Mouse (Mus musculus) layer of hippocampus, postnatal 36 days (tissue): Measurements from ENCODE around the gene Kank1. TPM values are rescaled to one million over a fixed set of nuclear protein-coding genes. Genes with fewer than 3 reads are reported as not detected.

Experiments
- DNase-seq, 2 experiments: peaks; one replicate each; pipeline ENCODE4 v3.0.0; 2022
- total RNA-seq, 2 experiments: library from RNA; stranded (reverse); gene quantifications; 2 replicates each; pipeline ENCODE4 v1.2.3; 2021

Kank1 gene
- 10 to 100 TPM; 21.7 to 24.8 TPM for total RNA-seq

DNA sequence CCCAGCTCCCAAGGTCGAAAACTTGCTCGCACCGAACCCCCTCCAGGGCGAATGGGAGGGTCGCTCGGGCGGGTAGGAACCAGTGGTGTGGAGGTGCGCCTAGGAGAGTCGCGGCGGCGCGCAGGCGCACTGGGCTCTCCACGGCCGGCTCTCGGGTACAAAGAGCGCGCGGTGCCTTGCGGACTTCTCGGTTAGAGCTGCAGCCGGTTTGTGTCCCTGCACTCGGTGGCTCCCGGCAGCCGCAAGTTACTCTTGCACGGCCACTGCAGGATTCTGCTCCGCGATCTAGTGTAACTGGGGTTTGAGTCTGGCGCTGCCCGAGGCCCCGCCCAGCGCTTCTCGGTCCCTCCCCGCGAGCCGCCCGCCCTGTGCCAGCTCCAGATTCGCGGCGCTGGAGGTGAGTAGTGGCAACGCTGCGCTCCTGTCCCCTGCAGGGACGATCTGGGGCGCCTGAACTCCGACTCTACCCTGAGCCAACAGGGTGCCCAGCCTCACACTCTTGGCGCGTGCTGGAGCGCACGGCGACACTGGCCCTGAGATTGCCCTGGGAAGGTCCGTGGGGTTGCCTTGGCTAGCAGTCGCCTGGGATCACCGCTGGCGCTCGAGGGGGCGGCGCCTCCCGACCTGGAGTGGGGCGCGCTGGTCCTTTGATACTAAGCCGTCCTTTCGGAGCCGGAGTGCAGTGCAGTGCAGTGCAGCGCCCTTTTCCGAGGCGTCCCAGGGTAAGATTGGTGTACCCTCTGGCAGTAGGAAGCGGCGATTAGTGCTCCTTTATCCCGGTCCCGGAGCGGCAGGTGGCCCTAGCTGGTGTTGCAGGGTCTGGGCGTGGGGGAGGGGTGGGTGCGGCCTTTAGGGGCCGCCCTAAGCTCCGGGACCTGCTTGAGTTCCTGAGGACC lies at the start of gene Kank1:
TSS of gene Kank1 (plus strand) at position 380 of the 896 bp plus-strand sequence.
- peak; percentile 64 to 67 for DNase-seq

DNA sequence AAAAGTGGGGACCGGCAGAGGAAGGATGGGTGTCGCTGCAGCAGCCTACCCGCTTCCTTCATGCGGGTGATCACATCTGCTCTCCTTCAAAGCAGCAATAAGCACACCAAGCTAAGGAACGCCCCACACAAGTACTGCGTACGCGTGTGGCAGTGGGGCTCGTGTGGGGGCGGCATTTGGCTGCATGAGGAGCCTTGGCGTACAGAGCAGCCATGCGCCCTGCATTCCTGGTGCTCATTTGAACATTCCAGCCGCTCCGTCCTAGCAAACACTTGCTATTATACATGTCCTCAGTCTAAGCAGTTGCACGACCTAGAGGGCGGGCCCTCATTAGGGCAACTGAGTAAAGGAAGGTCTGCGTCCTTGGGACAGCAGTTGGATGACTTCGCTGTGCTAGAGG lies 49.1 kb upstream of the Kank1 start:
- peak in 1 of 2 experiments; percentile 11 for DNase-seq

DNA sequence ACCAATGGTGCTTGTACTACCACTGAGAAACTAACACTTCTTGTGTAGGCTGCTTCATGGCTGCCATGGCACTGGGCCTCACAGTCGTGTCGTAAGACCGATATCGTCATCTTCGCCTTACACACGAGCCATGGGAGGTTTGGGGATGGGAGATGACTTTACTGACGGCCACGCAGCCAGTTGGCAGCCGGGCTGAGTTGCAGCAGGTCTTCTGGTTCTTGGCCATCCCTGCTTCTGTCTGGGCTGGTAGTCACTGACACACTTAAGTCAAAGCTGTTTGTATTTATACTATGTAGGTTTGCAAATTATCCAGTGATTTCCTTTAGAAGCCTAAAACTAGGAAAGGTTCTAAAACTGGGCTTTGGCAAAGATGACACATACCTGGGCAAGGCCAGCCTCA lies 43.0 kb upstream of the Kank1 start:
- no peak for DNase-seq

DNA sequence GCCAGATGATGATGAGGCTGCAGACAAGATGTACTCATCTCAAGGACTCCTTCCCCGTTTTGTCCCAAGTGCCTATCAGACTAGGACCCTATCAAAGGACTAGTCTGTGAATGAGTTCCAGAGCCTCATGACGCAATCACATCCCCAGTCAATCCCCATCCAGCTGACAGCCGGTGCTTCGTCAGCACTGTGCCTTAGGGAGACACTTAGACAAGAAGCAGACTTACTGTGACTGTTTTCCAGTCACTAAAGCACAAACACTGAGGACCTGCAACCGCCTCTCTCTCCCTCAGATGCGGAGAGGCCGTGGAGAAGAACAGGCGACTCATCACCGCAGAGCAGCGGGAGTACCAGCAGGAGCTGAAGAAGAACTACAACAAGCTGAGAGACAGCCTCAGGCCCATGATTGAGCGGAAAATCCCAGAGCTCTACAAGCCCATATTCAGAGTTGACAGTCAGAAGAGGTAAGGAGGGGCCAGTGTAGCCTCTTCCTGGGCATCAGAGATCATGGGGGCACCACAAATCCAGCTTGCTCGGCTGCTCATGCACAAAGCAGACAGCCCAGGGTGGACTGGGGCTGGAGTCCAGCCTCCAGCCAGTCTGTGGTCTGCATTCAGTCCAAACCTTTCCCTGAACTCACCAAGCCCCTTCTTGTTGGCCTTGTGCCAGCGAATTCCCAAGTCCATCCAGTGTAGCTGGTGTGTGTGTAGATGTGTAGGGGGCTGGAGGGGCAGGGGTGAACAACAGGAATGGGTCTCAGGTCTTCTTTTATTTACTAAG lies 36.5 kb upstream of the Kank1 start:
- DNase-seq: no peak

DNA sequence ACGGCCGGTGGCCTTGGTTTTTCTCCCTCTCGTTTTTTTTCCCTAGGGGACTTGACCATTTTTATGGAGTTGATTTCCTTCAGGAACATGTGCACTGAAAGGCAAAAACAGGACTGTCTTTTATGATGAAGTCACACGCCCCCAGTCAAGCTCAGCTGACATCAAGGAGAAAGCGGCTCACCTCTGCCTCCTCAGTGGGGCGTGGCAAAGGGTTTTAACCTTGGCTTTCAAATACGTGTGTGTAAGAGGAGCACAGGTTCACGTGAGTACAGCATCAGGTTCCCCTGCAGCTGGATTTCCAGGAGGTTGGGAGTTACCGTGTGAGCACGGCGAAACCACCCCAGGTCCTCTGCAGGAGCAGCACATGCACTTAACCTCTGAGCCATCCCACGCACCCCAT lies 33.7 kb upstream of the Kank1 start:
- DNase-seq: no peak

DNA sequence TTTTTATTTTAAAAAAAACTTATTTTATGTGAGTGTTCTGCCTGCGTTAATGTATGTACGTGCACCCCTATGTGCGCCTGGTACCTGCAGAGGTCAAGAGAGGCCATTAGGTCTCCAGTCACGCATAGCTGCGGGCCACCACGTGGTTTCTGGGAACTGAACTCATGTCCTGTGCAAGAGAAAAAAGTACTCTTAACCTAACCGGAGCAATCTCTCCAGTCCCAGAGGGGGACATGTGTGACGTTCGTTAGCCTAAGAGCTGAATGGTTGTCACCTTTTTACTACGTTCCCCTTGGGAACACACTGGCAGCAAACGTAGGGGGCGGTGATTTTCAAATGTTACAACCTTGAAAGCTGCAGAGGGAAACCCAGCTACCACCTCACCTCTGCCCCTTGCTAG lies 29.8 kb upstream of the Kank1 start:
- DNase-seq: no peak

DNA sequence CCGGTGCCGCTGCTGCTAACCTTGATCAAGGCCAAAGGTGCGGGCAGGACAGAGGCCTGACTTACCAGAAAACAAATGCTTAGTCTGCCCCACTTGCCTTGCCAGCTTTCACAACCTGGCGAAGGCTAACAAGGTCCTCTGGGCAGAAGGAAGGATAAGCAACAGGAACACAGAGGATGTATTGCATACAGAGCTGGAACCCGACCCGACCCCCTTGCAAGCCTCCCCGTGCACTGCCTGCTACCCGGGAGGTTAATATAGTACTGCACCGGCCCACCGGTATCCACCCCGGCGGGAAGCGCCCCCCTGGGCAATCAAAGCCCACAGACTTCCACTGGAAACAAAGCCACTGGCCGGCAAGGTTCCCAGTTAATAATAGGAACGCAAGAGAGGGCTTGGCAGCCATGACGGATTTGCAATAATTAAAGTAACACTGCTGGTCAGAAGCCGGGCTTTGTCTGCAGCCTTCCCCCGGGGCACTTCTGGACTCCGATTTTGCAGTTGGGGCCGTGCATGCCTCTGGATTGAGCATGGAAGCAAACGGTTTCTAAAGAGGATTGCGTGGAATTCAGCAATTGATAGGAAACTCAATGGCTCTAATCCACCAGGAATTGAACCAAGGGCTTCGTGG lies 28.9 kb upstream of the Kank1 start:
- peak; percentile 3 to 27 for DNase-seq

DNA sequence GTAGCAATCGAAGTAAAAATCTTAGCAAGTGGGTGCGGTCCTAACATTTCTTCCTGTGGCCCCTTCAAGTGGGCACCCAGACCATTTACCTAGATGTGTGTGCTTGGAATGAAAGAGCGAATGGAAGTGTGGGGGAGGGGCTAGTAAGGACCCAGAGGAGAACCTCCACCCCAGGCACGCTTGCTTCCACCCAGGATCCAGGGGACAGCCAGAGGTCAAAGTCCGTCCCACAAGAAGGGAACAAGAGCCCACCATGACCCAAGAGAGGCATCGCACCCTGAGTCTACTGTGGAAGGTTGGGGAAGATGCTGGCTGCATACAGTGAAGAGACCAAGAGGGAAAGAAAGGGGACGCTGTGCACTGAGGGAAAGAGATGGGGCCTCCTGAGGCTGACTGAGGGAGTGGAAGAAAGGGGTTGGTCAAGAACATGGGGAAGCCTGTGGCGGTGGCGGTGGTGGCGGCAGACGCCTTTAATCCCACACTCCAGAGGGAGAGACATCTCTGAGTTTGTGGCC lies 28.1 kb upstream of the Kank1 start:
- no peak for DNase-seq

DNA sequence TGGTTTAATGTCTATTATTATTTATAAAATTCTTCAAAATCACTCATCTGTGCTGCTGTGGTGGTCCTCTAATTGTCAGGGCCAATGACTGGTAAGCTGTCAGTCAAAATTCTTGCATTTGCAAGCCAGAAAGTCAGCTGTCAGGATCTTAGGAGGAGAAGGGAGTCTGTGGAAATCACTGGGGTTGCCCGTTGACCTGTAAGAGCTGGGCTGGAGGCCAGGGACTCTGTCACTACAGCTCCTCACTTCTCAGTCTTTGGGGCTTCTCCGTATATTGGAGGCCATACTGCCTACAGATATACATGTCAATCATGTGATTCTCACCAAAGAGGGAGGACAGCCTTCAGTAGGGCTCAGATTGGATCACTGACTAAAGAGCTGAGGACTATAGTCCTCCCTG lies 16.2 kb upstream of the Kank1 start:
- DNase-seq: no peak

DNA sequence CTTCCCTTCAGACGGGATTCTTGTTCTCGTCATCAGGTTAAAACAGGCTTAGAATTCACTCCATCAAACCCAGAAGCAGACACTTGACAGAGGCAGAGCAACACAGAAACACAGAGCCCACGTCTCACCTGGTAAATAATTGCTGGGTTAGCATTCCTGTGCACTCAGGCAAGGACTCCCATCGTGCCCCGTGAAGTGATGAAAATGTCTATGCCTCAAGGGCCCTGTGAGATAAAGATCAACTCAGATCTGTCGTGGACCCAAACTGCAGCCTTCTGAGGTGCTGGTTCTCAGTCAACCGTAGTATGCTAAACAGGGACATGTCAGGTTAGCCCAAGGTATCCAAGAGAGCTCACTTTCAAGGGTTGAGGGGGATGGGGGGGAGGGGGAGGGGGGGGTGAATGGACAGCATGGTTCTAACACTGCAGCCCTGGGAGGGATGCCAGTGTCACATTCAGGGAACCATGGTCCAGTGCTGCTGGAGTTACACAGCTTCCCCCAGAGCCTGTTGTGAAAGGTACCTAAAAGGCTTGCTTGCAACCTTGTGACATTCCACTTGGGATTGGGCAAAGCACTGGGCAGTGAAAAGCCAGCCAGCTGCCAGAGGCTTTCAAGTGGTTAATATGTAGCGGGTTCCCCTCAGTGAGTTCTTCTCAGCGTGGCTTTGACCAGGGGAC lies 14.7 kb upstream of the Kank1 start:
- DNase-seq: no peak

DNA sequence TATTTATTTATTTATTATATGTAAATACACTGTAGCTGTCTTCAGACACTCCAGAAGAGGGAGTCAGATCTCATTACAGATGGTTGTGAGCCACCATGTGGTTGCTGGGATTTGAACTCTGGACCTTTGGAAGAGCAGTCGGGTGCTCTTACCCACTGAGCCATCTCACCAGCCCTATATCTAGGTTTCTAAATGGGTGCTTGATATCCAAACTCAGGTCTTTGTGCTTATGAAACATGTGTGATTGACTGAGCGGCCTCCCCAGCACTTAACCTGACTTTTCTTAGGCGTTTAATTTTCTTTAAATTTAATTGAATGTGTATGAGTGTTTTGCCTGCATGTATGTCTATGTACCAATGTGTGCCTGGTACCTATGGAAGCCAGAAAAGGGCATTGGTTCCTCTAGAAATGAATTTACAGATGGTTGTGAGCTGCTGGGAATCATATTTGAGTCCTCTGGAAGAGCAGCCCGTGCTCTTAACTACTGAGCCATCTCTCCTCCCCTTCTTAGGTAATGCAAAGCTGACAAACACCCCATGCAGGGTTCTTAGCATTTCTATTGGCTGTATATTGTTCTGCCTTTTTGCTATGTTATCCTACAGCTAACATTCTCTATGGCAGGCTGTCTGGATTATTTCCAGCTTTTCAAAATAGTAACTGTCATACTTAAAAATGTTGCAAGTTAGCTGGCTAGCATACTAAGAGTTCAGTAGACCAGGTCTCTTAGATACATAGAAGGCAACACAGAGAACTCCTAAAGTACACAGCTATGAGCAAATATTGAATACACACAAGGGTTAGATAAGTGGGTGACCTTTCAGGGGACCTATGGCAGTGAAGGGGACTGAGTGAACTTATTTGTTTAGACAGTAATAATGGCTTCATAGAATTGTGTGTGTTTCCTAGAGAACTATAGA lies 6.5 kb upstream of the Kank1 start:
- DNase-seq: no peak

DNA sequence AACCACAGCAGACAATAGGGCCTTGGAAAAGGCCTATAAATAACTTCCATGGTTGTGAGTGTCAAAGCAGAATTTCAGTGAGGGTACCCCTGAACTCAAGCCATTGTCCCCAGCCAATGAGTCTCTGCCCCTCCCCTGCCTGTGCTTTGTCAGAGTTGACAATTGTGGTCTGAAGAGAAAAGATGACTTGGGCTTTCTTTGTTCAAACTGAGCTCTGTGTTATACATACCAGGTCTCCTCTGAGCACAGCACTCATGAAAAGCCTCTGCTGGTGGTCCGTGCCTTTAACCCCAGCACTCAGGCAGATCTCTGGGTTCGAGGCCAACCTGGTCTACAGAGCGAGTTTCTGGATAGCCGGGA lies 5.8 kb upstream of the Kank1 start:
- no peak for DNase-seq

DNA sequence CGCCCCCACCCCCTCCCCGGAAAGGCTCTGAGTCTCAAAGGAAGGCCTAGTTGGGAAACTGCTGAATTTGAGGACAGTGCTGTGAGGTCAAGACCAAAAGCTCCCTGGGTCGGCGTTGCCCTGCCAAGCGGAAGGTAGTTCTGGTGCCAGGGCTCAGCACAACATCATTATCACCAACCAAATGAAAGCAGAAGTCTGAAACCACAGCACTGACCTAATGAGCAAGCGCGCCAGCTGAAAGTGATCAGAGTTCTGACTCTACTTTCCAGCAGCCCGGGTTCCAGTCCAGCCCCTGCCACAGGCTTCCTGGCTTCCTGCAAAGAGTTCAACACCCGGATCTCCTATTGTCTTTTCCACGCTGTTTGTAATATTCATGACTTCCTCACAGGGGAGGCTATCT lies 4.7 kb upstream of the Kank1 start:
- DNase-seq: no peak

DNA sequence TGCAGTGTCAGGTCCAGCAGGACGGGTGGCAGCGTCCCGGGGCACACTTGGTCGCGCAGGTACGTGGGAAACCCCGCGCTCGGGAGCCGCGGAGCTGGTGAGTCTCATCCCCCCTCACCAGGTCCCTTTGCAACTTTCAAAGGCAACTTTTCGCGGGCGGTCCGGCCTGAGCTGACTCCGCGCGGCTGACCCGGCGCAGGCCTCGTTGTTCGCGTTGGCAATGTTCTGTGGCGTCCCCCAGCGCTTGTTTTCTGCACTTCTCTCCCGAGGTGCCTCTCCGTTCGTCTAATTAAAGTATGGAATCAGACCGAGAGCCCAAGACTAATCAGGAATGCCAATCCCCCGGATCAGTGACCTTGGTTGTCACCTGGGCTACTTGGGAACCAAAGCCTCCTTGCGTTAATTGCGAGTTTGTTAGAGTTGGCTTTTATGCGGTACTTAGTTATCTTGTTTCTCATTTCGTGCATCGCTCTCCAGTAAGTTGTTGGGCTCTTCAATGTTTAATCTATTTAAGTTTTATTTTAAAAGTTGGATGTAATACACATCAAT lies 791 bp downstream of the Kank1 start:
- peak; percentile 16 to 29 for DNase-seq

DNA sequence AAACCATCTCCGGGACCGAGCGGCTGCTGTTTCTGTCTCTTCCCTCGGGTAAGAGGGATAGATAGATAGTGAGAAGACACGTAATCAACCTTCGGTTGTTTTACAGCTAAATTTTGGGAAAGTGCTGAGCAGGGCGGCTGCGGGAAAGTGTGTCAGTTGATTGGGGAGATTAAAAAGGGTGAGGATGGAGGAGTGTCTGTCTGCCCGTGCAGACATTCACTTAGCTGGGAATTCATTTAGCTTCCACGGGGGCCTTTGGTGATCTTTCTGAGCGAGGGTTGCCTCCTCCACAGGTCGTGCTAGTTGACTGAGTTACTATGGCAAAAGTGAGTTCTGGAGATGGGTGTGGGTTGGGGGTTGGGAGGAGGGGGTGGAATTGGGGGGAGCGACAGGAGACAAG lies 1.3 kb downstream of the Kank1 start:
- no peak for DNase-seq

DNA sequence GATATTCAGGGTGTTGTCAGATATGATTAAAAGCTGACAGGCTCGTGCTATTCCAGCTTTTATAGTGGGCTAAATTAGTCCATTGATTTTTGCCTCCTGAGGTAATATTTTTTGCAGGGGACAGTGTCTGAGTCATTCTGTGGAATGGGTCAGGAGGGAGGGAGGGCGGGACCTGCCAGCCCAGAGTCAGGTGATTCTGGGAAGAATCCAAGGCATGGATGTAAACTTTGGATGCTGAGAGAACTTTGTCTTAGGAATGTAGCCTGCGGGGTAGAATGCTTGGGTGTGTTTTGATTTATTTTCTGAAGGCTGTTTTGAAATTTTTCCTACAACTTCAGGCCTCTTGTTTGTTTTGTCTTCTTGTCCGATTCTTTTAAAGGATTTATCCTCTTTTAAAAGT lies 6.8 kb downstream of the Kank1 start:
- DNase-seq: no peak

DNA sequence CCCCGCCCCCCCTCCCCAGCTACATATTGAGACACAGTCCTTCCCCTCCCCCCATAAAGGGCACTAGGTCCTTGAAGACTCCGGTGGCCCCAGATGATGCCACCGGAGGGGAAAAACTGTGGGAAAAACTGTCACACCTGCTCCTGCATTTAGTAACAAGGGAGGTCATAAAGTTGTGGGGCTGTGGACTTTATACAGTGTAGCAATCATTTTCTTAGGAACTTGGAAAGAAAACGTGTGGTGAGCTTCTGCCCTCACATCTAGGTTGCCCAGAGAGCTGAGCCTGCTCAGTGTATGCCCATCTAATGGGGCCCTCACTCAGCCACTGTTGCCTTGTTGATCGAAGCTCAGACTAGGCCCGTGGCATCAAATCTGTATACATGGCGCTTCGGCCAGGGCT lies 9.3 kb downstream of the Kank1 start:
- DNase-seq: no peak

DNA sequence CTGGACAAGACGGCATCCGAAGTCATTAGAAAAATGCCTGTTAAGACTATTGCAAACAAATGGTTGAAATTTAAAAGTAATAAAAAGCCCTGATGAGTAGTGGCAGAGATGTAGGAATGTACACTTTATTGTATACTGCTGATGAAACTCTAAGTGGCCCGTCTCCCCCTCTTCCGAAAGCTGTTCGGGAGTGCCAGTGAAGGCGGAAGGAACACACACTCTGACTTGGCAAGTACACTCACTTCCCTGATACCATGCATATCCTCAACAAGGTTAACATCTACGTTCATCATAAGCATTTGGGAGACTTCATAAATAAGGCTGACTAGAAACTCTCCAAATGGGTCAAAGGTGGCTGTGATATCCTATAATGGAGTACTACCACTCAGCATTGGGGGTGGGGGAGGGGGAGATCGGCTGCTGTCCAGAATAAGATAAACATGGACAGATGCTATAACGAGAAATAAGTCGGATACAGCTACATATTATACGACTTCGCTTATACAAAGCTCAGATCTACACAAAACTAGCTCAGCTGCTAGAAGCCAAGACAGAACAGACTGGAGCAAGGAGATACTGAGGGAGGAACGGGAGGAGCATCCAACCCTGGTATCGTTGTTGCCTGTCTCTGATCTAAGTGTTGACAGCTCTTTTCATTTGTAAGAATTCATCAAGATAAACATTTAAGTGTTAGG lies 11.2 kb downstream of the Kank1 start:
- DNase-seq: no peak

DNA sequence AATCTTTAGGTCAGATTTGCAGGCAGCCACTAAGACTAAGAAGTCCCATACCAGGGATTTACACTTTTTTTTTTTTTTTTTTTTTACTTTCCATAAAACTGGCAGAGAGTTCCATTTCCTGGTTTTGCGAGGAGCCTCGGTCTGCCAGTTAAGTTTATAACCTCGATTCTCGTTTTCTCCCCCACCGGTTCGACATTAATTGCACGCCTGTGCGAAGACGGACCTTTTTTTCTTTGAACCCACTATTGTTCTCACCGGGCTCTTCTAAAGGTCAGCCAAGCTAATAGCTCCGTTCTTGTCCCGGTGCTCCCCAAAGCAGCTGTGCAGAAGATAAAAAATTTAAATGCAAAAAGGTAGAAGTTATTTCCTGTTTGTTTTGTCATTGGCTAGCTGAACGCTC lies 12.5 kb downstream of the Kank1 start:
- no peak for DNase-seq

DNA sequence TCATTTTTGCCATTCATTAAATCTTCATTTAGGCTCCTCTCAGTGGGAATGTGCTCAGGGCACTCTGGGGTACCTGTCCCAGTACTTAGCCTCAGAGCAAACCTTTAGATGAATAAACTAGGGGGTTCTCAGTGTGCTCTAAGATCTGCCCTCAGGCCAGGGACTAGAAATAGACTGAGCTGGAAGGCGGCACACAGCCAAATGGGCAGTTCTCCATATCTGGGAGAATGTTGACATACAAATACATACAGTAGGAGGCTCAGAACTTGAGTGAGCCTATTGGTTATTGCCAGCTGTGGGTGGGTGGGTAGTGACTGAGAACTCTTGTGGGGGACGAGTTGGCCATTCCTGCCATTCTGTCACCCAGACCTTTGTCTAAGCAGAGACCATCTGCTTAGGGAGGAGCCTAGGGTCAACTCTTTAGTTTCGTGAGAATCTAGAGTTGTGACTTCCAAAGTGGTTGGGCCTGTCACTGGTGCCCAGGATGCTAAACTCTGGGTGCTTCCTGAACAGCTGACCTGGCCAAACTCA lies 14.9 kb downstream of the Kank1 start:
- DNase-seq: no peak
